ENCODE assay signal across 20 mouse cellular contexts in the genomic region with DNA sequence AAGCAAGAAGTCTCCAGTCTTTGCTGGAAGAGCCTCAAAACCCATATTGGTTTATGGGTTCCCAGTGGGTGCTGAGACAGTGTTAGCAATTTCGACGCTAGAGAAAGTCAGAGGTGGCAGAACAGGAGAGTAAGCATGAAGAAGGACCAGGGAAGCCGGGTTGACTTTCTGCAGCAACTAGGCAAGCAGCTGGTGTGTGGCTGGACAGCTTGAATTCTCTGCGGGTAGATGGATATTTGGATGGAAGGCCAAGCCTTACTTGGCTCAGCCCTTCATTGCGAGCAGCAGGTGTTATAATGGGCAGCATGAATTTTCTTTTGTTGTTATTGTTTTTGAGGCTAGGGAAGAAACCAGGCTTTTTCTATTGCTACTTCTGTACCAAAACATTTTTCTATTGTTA.
A peak's percentile ranks its signal among the peaks of the same experiment; 100 is the strongest.
DNase-seq lines count a peak whose midpoint lies in the region.
"Had no signal": no experiment of that assay in that cellular context is flagged by ENCODE, and none has a peak within 500 bp of the region (broad histone marks: within the 10 kb centered on the region; RNA-seq: fewer than 3 reads in every experiment).

No protein-coding gene starts in this region.

- DNase-seq in left cerebral cortex, postnatal 4 days = peak; percentile 56
- DNase-seq in left cerebral cortex, postnatal 25 days (ENCODE audit: low spot score in 2 of 2) = no peak
- peak; percentile 76 for DNase-seq in cerebellum, adult 11-12 months
- DNase-seq in cerebellum, adult 9-10 months = peak; percentile 79
- DNase-seq in cerebellum, postnatal 25 days = peak; percentile 59 to 66
- no peak for DNase-seq in limb, embryonic 10.5 days (ENCODE audit: low spot score)
- DNase-seq in frontal cortex, postnatal 14 days (ENCODE audit: low spot score in 2 of 2) = no peak
- DNase-seq in forebrain, embryonic 10.5 days (ENCODE audit: extremely low spot score, low spot score) = no peak
- DNase-seq: adrenal gland, postnatal 14 days; forebrain, postnatal 0 days; gastrocnemius, adult 2 months; gastrocnemius, postnatal 25 days; heart, postnatal 10 days; heart, postnatal 4 days; kidney, adult 2 months had no signal

- no peak overlapping the region for H3K27ac ChIP-seq in limb, embryonic 10.5 days
- H3K27ac ChIP-seq in forebrain, embryonic 10.5 days = no peak overlapping the region
- H3K27ac ChIP-seq: embryonic facial prominence, embryonic 13.5 days; forebrain, embryonic 13.5 days; gastrocnemius, adult 2 months; heart, embryonic 10.5 days; hindbrain, embryonic 12.5 days; intestine, embryonic 15.5 days had no signal

- intact Hi-C loops in left cerebral cortex, postnatal 4 days (cut with DNase I) = no loop called here
- intact Hi-C loops in left cerebral cortex, postnatal 25 days (cut with DNase I) = no loop called here

- no peaks in the 10 kb centered on the region for H3K4me1 ChIP-seq in limb, embryonic 10.5 days
- H3K4me1 ChIP-seq in forebrain, embryonic 10.5 days = no peaks in the 10 kb centered on the region
- H3K4me1 ChIP-seq: embryonic facial prominence, embryonic 13.5 days; forebrain, embryonic 13.5 days; heart, embryonic 10.5 days; hindbrain, embryonic 12.5 days; intestine, embryonic 15.5 days had no signal

- H3K27me3 ChIP-seq in limb, embryonic 10.5 days (ENCODE audit: low read depth, poor library complexity, severe bottlenecking) = no peaks in the 10 kb centered on the region
- no peaks in the 10 kb centered on the region for H3K27me3 ChIP-seq in forebrain, embryonic 10.5 days (ENCODE audit: poor library complexity, severe bottlenecking)
- H3K27me3 ChIP-seq: embryonic facial prominence, embryonic 13.5 days; forebrain, embryonic 13.5 days; hindbrain, embryonic 12.5 days; intestine, embryonic 15.5 days had no signal

- H3K4me3 ChIP-seq in limb, embryonic 10.5 days = no peak overlapping the region
- H3K4me3 ChIP-seq in forebrain, embryonic 10.5 days = no peak overlapping the region
- H3K4me3 ChIP-seq: embryonic facial prominence, embryonic 13.5 days; forebrain, embryonic 13.5 days; gastrocnemius, adult 2 months; heart, embryonic 10.5 days; hindbrain, embryonic 12.5 days; intestine, embryonic 15.5 days had no signal

- 87% methylated on average over 5 of the region's 5 CpGs for WGBS in limb, embryonic 10.5 days
- 94% methylated on average over 5 of the region's 5 CpGs for WGBS in forebrain, embryonic 10.5 days

- H3K9me3 ChIP-seq in limb, embryonic 10.5 days (replicated peaks) = no peaks in the 10 kb centered on the region
- H3K9me3 ChIP-seq in forebrain, embryonic 10.5 days = no peaks in the 10 kb centered on the region
- H3K9me3 ChIP-seq: embryonic facial prominence, embryonic 13.5 days; forebrain, embryonic 13.5 days; heart, embryonic 10.5 days; hindbrain, embryonic 12.5 days; intestine, embryonic 15.5 days had no signal

- no peaks in the 10 kb centered on the region for H3K36me3 ChIP-seq in limb, embryonic 10.5 days
- no peaks in the 10 kb centered on the region for H3K36me3 ChIP-seq in forebrain, embryonic 10.5 days (replicated peaks)
- H3K36me3 ChIP-seq: embryonic facial prominence, embryonic 13.5 days; heart, embryonic 10.5 days; hindbrain, embryonic 12.5 days; intestine, embryonic 15.5 days had no signal

Comparison
In these comparisons a context has a peak if more than half of its experiments do, and no peak if none do; other contexts are left out.
1. DNase-seq: peak in left cerebral cortex, postnatal 4 days (single experiment), cerebellum, adult 11-12 months (single experiment), cerebellum, adult 9-10 months (single experiment) and cerebellum, postnatal 25 days (2 of 2); none in left cerebral cortex, postnatal 25 days (0 of 2), limb, embryonic 10.5 days (single experiment), frontal cortex, postnatal 14 days (0 of 2) and forebrain, embryonic 10.5 days (single experiment).